Mouse (Mus musculus) C2C12 (cell line): ENCODE results near the gene Tdrd6. TPM values are rescaled to one million over a fixed set of nuclear protein-coding genes. Genes with fewer than 3 reads are reported as not detected.

Experiments used
- H3K27me3 ChIP-seq: one replicate; pipeline ENCODE4 v1.6.1; 2011; ENCODE audit not compliant: control insufficient read depth, insufficient read depth, insufficient read length
- H3K36me3 ChIP-seq: one replicate; pipeline ENCODE4 v1.6.1; 2011; ENCODE audit not compliant: control insufficient read depth, insufficient read depth
- H3K4me3 ChIP-seq: one replicate; pipeline ENCODE4 v1.5.1; 2011; ENCODE audit warnings: mild to moderate bottlenecking, control low read depth; ENCODE audit not compliant: poor library complexity, insufficient read depth, severe bottlenecking
- H3K79me2 ChIP-seq: one replicate; pipeline ENCODE4 v1.6.1; 2011; ENCODE audit not compliant: control insufficient read depth, insufficient read depth
- H3K79me3 ChIP-seq: one replicate; pipeline ENCODE4 v1.6.1; 2011; ENCODE audit warnings: low read depth, control low read depth
- H3ac ChIP-seq: one replicate; pipeline ENCODE3; 2011; ENCODE audit warnings: low read depth; ENCODE audit not compliant: control insufficient read depth, insufficient read length
- CEBPB ChIP-seq: IDR thresholded peaks from one replicate; pipeline ENCODE4 v1.6.1; 2011; ENCODE audit warnings: low read depth, mild to moderate bottlenecking, control low read depth, moderate library complexity
- CTCF ChIP-seq: IDR thresholded peaks from one replicate; pipeline ENCODE4 v1.5.1; 2011; ENCODE audit not compliant: control insufficient read depth, insufficient read depth, insufficient read length
- FOSL1 ChIP-seq: IDR thresholded peaks from one replicate; pipeline ENCODE4 v1.8.0; 2011; ENCODE audit warnings: mild to moderate bottlenecking, low read length; ENCODE audit not compliant: poor library complexity, insufficient read depth, severe bottlenecking
- MAX ChIP-seq: IDR thresholded peaks from one replicate; pipeline ENCODE4 v1.6.1; 2011; ENCODE audit warnings: mild to moderate bottlenecking, control low read depth
- MYOD1 ChIP-seq: IDR thresholded peaks from one replicate; pipeline ENCODE4 v1.6.1; 2011; ENCODE audit warnings: low read depth; ENCODE audit not compliant: control insufficient read depth, insufficient read length
- MYOG ChIP-seq: IDR thresholded peaks from one replicate; pipeline ENCODE4 v1.6.1; 2011; ENCODE audit not compliant: control insufficient read depth, insufficient read length; ENCODE audit errors: extremely low read depth
- USF1 ChIP-seq: IDR thresholded peaks from one replicate; pipeline ENCODE4 v1.6.1; 2011; ENCODE audit warnings: low read depth, mild to moderate bottlenecking, control low read depth, moderate library complexity
- polyA plus RNA-seq: library from polyadenylated mRNA; unstranded; fragments of >200 nt; fragmentation: generic; extraction: Trizol; gene quantifications from one replicate; pipeline ENCODE4 v1.2.1, GENCODE M21; 2012; ENCODE audit warnings: missing spikeins

The Tdrd6 gene
- polyA plus RNA-seq, 1 experiment: not detected

- Histone ChIP-seq H3ac (no peak overlapping the region), H3K4me3 (no peak overlapping the region)
These were observed 15.0 kb upstream of the Tdrd6 start for GRCm38 (mm10) chr17:43645136-43645535.

DNA sequence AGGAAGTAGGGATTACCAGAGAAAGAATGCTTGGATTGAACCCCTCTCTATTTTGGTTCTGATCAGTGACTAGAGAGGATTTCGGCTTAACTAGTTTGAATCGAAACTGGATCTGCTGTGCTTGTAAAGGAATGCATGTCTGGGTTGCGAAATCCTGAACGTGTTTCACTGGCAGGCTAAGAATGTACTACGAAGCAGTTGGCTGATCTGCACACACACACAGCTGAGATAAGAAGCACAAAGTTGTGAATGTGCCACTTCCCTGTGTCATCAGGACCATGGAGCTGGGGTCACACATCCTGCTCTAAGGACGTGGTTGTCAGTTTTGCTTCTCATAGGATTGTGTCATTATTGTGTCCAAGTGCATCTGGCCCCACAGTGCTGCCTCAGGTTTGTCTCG is 14.3 kb upstream of the Tdrd6 start:
- peaks cover 13% of the 10 kb centered on the region for H3K36me3 ChIP-seq
- TF ChIP-seq CTCF (no peak), CEBPB (peak; percentile 65)
- no peaks in the 10 kb centered on the region for H3K79me3 ChIP-seq
- H3K27me3 ChIP-seq: no peaks in the 10 kb centered on the region
- H3K4me3 ChIP-seq: no peak overlapping the region
- H3ac ChIP-seq: no peak overlapping the region
- no peaks in the 10 kb centered on the region for H3K79me2 ChIP-seq

More at GRCm38 (mm10) chr17:43645136-43645535, 15.0 kb upstream of the Tdrd6 start:
- Histone ChIP-seq H3K79me3 (no peaks in the 10 kb centered on the region), H3K79me2 (no peaks in the 10 kb centered on the region), H3K36me3 (peaks cover 13% of the 10 kb centered on the region), H3K27me3 (no peaks in the 10 kb centered on the region)
- no peak for TF ChIP-seq FOSL1
- no peak for TF ChIP-seq USF1
- no peak for TF ChIP-seq MAX
- TF ChIP-seq MYOG: no peak
- TF ChIP-seq CEBPB: no peak
- TF ChIP-seq MYOD1: no peak
- TF ChIP-seq CTCF: no peak

GRCm38 (mm10) chr17:43643191-43643590 is 13.1 kb upstream of the Tdrd6 start:
- TF ChIP-seq MYOD1 (no peak), MAX (no peak), CTCF (no peak), MYOG (no peak)
- Histone ChIP-seq H3K27me3 (no peaks in the 10 kb centered on the region), H3K79me3 (no peaks in the 10 kb centered on the region), H3K36me3 (peaks cover 13% of the 10 kb centered on the region), H3ac (no peak overlapping the region), H3K4me3 (no peak overlapping the region), H3K79me2 (no peaks in the 10 kb centered on the region)

DNA sequence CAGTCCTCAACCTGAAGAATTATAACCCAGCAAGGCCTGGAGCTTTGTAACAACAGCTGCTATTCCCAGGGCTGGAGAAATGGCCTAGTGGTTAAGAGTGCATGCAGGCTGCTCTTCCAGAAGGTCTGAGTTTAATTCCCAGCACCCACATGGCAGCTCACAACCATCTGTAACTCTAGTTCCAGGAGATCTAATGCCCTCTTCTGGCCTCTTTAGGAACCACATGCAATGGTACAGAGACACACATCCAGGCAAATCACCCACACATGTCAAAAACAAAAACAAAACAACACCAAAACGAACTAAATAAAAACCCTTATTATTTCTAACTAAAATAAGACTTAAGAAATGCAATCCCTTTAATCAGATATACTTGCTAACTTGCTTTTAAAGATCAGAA is 10.7 kb upstream of the Tdrd6 start:
- Histone ChIP-seq H3K36me3 (peaks cover 13% of the 10 kb centered on the region), H3K79me3 (no peaks in the 10 kb centered on the region), H3ac (no peak overlapping the region), H3K27me3 (no peaks in the 10 kb centered on the region), H3K79me2 (no peaks in the 10 kb centered on the region), H3K4me3 (no peak overlapping the region)
- no peak for TF ChIP-seq USF1
- TF ChIP-seq MYOD1: no peak
- no peak for TF ChIP-seq FOSL1
- TF ChIP-seq MYOG: no peak
- no peak for TF ChIP-seq CTCF
- TF ChIP-seq CEBPB: no peak
- TF ChIP-seq MAX: no peak

GRCm38 (mm10) chr17:43637146-43637545 is 7.0 kb upstream of the Tdrd6 start:
- no peak overlapping the region for H3K4me3 ChIP-seq
- no peaks in the 10 kb centered on the region for H3K36me3 ChIP-seq
- no peaks in the 10 kb centered on the region for H3K27me3 ChIP-seq
- H3K79me2 ChIP-seq: no peaks in the 10 kb centered on the region
- TF ChIP-seq FOSL1 (no peak), CTCF (no peak), MAX (no peak), CEBPB (no peak), MYOG (no peak), MYOD1 (no peak), USF1 (no peak)
- no peaks in the 10 kb centered on the region for H3K79me3 ChIP-seq
- no peak overlapping the region for H3ac ChIP-seq

DNA sequence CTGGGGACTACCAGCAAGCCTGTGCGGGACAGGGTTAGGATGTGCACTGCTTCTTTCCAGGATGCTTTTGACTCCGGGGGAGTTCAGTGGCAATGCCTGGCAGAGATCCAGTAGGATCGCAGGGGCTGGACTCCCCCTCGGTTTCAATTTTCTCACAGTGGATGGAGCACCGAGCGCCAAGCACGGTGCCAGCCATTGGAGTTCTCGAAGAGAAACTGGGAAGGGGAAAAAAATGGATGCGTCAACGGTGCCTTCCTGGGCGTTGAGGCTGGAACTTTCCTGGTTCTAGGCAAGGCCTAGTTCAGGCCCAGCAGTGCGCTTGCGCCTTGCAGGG is 295 bp upstream of the Tdrd6 start:
- no peak overlapping the region for H3ac ChIP-seq
- no peak for TF ChIP-seq CTCF
- TF ChIP-seq MAX: no peak
- TF ChIP-seq FOSL1: no peak
- TF ChIP-seq MYOG: no peak
- no peak for TF ChIP-seq MYOD1
- no peak for TF ChIP-seq USF1
- no peak for TF ChIP-seq CEBPB
- H3K27me3 ChIP-seq: no peaks in the 10 kb centered on the region
- no peaks in the 10 kb centered on the region for H3K36me3 ChIP-seq
- no peaks in the 10 kb centered on the region for H3K79me3 ChIP-seq
- H3K4me3 ChIP-seq: no peak overlapping the region
- H3K79me2 ChIP-seq: no peaks in the 10 kb centered on the region
